Mouse (Mus musculus) megakaryocyte-erythroid progenitor cell, adult 5-6 weeks (primary cell): ENCODE data around the gene Chchd6. TPM values are rescaled to one million over a fixed set of nuclear protein-coding genes. Genes with fewer than 3 reads are reported as not detected.

Experiments
- ATAC-seq: replicated peaks from 2 replicates; pipeline ENCODE4 v1.8.0; 2016; ENCODE audit warnings: mild to moderate bottlenecking, inconsistent platforms; ENCODE audit not compliant: severe bottlenecking, poor library complexity, low FRiP score, low TSS enrichment
- total RNA-seq, 2 experiments: library from RNA; stranded (forward) in 1 of 2; stranded (reverse) in 1 of 2; fragments of 200-1000, 215-1000 nt in 1 of 2; fragments of >200 nt in 1 of 2; fragmentation: Nextera tagmentation in 1 of 2; gene quantifications; 2 replicates each; pipeline ENCODE4 v1.2.3; 2014 to 2017

The Chchd6 gene
- total RNA-seq, 2 experiments from 2014 or later = 7.0 to 16.1 TPM

- peak; percentile 93 for ATAC-seq
Observed at GRCm38 (mm10) chr6:89538102-89538751, 57.2 kb downstream of the Chchd6 start.

GRCm38 (mm10) chr6:89535626-89536225 is 59.7 kb downstream of the Chchd6 start:
- no peak for ATAC-seq

GRCm38 (mm10) chr6:89524766-89525165 is 70.7 kb downstream of the Chchd6 start:
- ATAC-seq = no peak

- ATAC-seq = no peak
Observed at GRCm38 (mm10) chr6:89510154-89510553, 85.3 kb downstream of the Chchd6 start.

GRCm38 (mm10) chr6:89508725-89509124 is 86.7 kb downstream of the Chchd6 start:
- no peak for ATAC-seq

- ATAC-seq = no peak
Observed at GRCm38 (mm10) chr6:89508263-89508662, 87.2 kb downstream of the Chchd6 start.

- ATAC-seq = no peak
Observed at GRCm38 (mm10) chr6:89499961-89500360, 95.5 kb downstream of the Chchd6 start.

- ATAC-seq = no peak
Observed at GRCm38 (mm10) chr6:89498764-89499516, 96.5 kb downstream of the Chchd6 start.

- ATAC-seq = no peak
Observed at GRCm38 (mm10) chr6:89496916-89497315, 98.5 kb downstream of the Chchd6 start.

GRCm38 (mm10) chr6:89492368-89492767 is 103.1 kb downstream of the Chchd6 start:
- no peak for ATAC-seq

GRCm38 (mm10) chr6:89490369-89490768 is 105.1 kb downstream of the Chchd6 start:
- no peak for ATAC-seq

GRCm38 (mm10) chr6:89489533-89489932 is 105.9 kb downstream of the Chchd6 start:
- 0 out of 2 replicates have a peak, but pooled peaks have one; percentile 41 for ATAC-seq

GRCm38 (mm10) chr6:89486055-89486454 is 109.4 kb downstream of the Chchd6 start:
- no peak for ATAC-seq

GRCm38 (mm10) chr6:89481192-89481591 is 114.3 kb downstream of the Chchd6 start:
- ATAC-seq = no peak

GRCm38 (mm10) chr6:89467908-89468307 is 127.5 kb downstream of the Chchd6 start:
- no peak for ATAC-seq

GRCm38 (mm10) chr6:89467290-89467689 is 128.2 kb downstream of the Chchd6 start:
- no peak for ATAC-seq

- no peak for ATAC-seq
Observed at GRCm38 (mm10) chr6:89466875-89467274, 128.6 kb downstream of the Chchd6 start.

- ATAC-seq = no peak
Observed at GRCm38 (mm10) chr6:89466053-89466708, 129.3 kb downstream of the Chchd6 start.

- ATAC-seq = no peak
Observed at GRCm38 (mm10) chr6:89462223-89462760, 133.2 kb downstream of the Chchd6 start.
